Mouse (Mus musculus): ENCODE results near the gene Olfm1. TPM values are rescaled to one million over a fixed set of nuclear protein-coding genes. Genes with fewer than 3 reads are reported as not detected.

The Olfm1 gene
- polyA plus RNA-seq, 1 experiment from 2014 or later: 14.8 TPM

DNA sequence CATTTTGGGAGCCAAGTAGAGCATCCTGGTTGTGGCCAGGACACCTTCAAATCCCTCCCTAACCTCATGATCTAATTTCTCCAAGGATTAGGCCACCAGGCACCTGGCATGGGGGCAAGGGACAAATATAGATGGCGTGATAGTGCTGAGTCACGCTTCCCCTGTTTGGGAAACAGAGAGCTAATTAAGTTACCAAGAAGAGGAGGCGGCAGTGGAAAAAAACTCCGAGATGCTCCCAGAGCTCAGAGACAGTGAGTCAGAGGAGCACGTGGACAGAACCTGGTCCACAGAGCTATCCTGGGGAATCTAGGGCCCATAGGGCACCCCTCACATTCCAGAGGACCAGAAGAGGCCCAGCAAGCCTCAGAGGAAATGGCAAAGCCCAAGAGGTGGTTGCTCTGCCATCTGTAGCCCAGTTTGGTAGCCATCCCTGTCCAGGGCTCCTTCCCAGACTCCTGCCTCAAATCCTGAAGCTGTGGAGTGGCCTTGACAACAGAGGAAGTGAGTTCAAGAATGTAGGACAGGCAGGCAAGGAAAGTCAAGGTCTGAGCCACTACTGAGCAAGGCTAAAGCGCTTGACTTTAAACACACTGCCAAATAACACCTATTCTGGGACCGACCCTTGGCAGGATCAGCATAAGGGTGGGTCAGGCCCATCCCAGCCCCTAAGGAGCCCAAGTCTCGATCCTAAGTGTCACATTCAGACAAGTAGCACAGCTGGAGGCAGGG, 52.0 kb downstream of the Olfm1 start:
- Histone ChIP-seq H3K9ac (ENCODE audit: low read depth, low read length) (no peak overlapping the region), H3K4me3 (ENCODE audit: low read depth, low read length) (no peak overlapping the region), H3K36me3 (ENCODE audit: control insufficient read depth, insufficient read depth) (no peaks in the 10 kb centered on the region), H3K27me3 (replicated peaks; ENCODE audit: control insufficient read depth, insufficient read depth, low read length) (no peaks in the 10 kb centered on the region), H3K4me1 (replicated peaks; ENCODE audit: control insufficient read depth, insufficient read depth, low read length) (no peaks in the 10 kb centered on the region), H3K9me3 (ENCODE audit: control insufficient read depth) (no peaks in the 10 kb centered on the region), H3K27ac (ENCODE audit: low read depth, low read length) (no peak overlapping the region), H3K4me2 (replicated peaks; ENCODE audit: low read depth) (no peak overlapping the region)
- WGBS: 66% methylated on average over 8 of the region's 8 CpGs
- TF ChIP-seq CTCF (IDR thresholded peaks at IDR 0.05; ENCODE audit: low read depth): no peak
- ATAC-seq: no peak

GRCm38 (mm10) chr2:28246110-28246653, 53.4 kb downstream of the Olfm1 start:
- no peak for TF ChIP-seq CTCF (IDR thresholded peaks at IDR 0.05; ENCODE audit: low read depth)
- no peaks in the 10 kb centered on the region for H3K36me3 ChIP-seq (ENCODE audit: control insufficient read depth, insufficient read depth)
- no peaks in the 10 kb centered on the region for H3K9me3 ChIP-seq (ENCODE audit: control insufficient read depth)
- no peak for ATAC-seq
- H3K27ac ChIP-seq (ENCODE audit: low read depth, low read length): no peak overlapping the region
- H3K4me1 ChIP-seq (replicated peaks; ENCODE audit: control insufficient read depth, insufficient read depth, low read length): no peaks in the 10 kb centered on the region
- H3K9ac ChIP-seq (ENCODE audit: low read depth, low read length): no peak overlapping the region
- H3K27me3 ChIP-seq (replicated peaks; ENCODE audit: control insufficient read depth, insufficient read depth, low read length): no peaks in the 10 kb centered on the region
- 73% methylated on average over 5 of the region's 5 CpGs for WGBS
- no peak overlapping the region for H3K4me2 ChIP-seq (replicated peaks; ENCODE audit: low read depth)
- H3K4me3 ChIP-seq (ENCODE audit: low read depth, low read length): no peak overlapping the region

GRCm38 (mm10) chr2:28247098-28247497, 54.3 kb downstream of the Olfm1 start:
- Histone ChIP-seq H3K4me3 (ENCODE audit: low read depth, low read length) (no peak overlapping the region), H3K27ac (ENCODE audit: low read depth, low read length) (no peak overlapping the region), H3K4me2 (replicated peaks; ENCODE audit: low read depth) (no peak overlapping the region), H3K4me1 (replicated peaks; ENCODE audit: control insufficient read depth, insufficient read depth, low read length) (no peaks in the 10 kb centered on the region), H3K36me3 (ENCODE audit: control insufficient read depth, insufficient read depth) (no peaks in the 10 kb centered on the region), H3K9ac (ENCODE audit: low read depth, low read length) (no peak overlapping the region), H3K9me3 (ENCODE audit: control insufficient read depth) (no peaks in the 10 kb centered on the region), H3K27me3 (replicated peaks; ENCODE audit: control insufficient read depth, insufficient read depth, low read length) (no peaks in the 10 kb centered on the region)
- no peak for ATAC-seq
- WGBS: 77% methylated on average over 11 of the region's 11 CpGs
- TF ChIP-seq CTCF (IDR thresholded peaks at IDR 0.05; ENCODE audit: low read depth): no peak

GRCm38 (mm10) chr2:28252554-28252953, 59.8 kb downstream of the Olfm1 start:
- 87% methylated on average over 4 of the region's 4 CpGs for WGBS
- no peak overlapping the region for H3K4me2 ChIP-seq (replicated peaks; ENCODE audit: low read depth)
- no peaks in the 10 kb centered on the region for H3K27me3 ChIP-seq (replicated peaks; ENCODE audit: control insufficient read depth, insufficient read depth, low read length)
- H3K9ac ChIP-seq (ENCODE audit: low read depth, low read length): no peak overlapping the region
- H3K9me3 ChIP-seq (ENCODE audit: control insufficient read depth): no peaks in the 10 kb centered on the region
- H3K4me3 ChIP-seq (ENCODE audit: low read depth, low read length): no peak overlapping the region
- TF ChIP-seq CTCF (IDR thresholded peaks at IDR 0.05; ENCODE audit: low read depth): no peak
- H3K36me3 ChIP-seq (ENCODE audit: control insufficient read depth, insufficient read depth): no peaks in the 10 kb centered on the region
- no peak for ATAC-seq
- no peaks in the 10 kb centered on the region for H3K4me1 ChIP-seq (replicated peaks; ENCODE audit: control insufficient read depth, insufficient read depth, low read length)
- H3K27ac ChIP-seq (ENCODE audit: low read depth, low read length): no peak overlapping the region

- Histone ChIP-seq H3K27ac (ENCODE audit: low read depth, low read length) (no peak overlapping the region), H3K27me3 (replicated peaks; ENCODE audit: control insufficient read depth, insufficient read depth, low read length) (no peaks in the 10 kb centered on the region), H3K9ac (ENCODE audit: low read depth, low read length) (no peak overlapping the region), H3K4me3 (ENCODE audit: low read depth, low read length) (no peak overlapping the region), H3K9me3 (ENCODE audit: control insufficient read depth) (no peaks in the 10 kb centered on the region), H3K4me1 (replicated peaks; ENCODE audit: control insufficient read depth, insufficient read depth, low read length) (no peaks in the 10 kb centered on the region), H3K4me2 (replicated peaks; ENCODE audit: low read depth) (no peak overlapping the region), H3K36me3 (ENCODE audit: control insufficient read depth, insufficient read depth) (no peaks in the 10 kb centered on the region)
- 80% methylated on average over 7 of the region's 7 CpGs for WGBS
- no peak for ATAC-seq
- TF ChIP-seq CTCF (IDR thresholded peaks at IDR 0.05; ENCODE audit: low read depth): no peak
These were observed 63.2 kb downstream of the Olfm1 start for GRCm38 (mm10) chr2:28256029-28256428.

DNA sequence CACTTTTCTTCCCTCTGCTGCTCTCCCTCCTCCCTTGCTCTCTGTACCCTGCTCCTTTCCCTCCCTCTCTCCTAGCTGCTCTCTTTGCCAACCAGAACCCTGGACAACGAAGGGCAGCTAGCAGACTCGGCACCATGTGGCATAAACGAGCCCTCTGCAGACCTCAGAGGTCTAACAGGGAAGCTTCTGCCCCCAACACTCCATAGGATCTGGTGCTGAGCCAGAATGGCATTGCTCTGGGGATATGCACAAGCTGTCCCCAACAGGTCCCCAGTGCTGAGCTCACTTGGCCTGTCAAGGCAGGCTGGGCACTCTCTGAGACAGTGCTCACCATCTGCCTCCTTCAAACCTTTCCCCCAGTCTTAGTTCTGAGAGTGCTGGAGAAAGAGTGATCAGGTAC, 68.6 kb downstream of the Olfm1 start:
- H3K27ac ChIP-seq (ENCODE audit: low read depth, low read length): no peak overlapping the region
- H3K4me3 ChIP-seq (ENCODE audit: low read depth, low read length): no peak overlapping the region
- no peak overlapping the region for H3K4me2 ChIP-seq (replicated peaks; ENCODE audit: low read depth)
- no peak overlapping the region for H3K9ac ChIP-seq (ENCODE audit: low read depth, low read length)
- no peak for TF ChIP-seq CTCF (IDR thresholded peaks at IDR 0.05; ENCODE audit: low read depth)
- H3K27me3 ChIP-seq (replicated peaks; ENCODE audit: control insufficient read depth, insufficient read depth, low read length): no peaks in the 10 kb centered on the region
- ATAC-seq: no peak
- no peaks in the 10 kb centered on the region for H3K4me1 ChIP-seq (replicated peaks; ENCODE audit: control insufficient read depth, insufficient read depth, low read length)
- 64% methylated on average over 3 of the region's 3 CpGs for WGBS
- H3K9me3 ChIP-seq (ENCODE audit: control insufficient read depth): no peaks in the 10 kb centered on the region
- no peaks in the 10 kb centered on the region for H3K36me3 ChIP-seq (ENCODE audit: control insufficient read depth, insufficient read depth)
